Mouse (Mus musculus) liver, adult 2 months (tissue): ENCODE measurements around the gene Crocc. TPM values are rescaled to one million over a fixed set of nuclear protein-coding genes. Genes with fewer than 3 reads are reported as not detected.

Experiments used
- DNase-seq: peaks from one replicate; pipeline ENCODE4 v3.0.0-alpha.2; 2011; ENCODE audit warnings: low read depth, low spot score; ENCODE audit errors: extremely low read depth
- H3K27ac ChIP-seq: fragments of 200-500 bp; replicated peaks from 2 replicates; pipeline ENCODE4 v1.5.1; 2012; ENCODE audit warnings: low read depth, mild to moderate bottlenecking, control low read depth, inconsistent platforms, low read length; ENCODE audit not compliant: insufficient read depth
- H3K27me3 ChIP-seq: fragments of 200-500 bp; 2 replicates; pipeline ENCODE4 v1.6.1; 2012; ENCODE audit warnings: mild to moderate bottlenecking, moderate library complexity, low read length, inconsistent platforms; ENCODE audit not compliant: control insufficient read depth, insufficient read depth
- H3K36me3 ChIP-seq: fragments of 200-500 bp; 2 replicates; pipeline ENCODE4 v1.6.1; 2012; ENCODE audit warnings: low read length, inconsistent platforms; ENCODE audit not compliant: control insufficient read depth, insufficient read depth
- H3K4me1 ChIP-seq: fragments of 200-500 bp; 2 replicates; pipeline ENCODE4 v1.6.1; 2011; ENCODE audit warnings: low read length; ENCODE audit not compliant: control insufficient read depth, insufficient read depth
- H3K4me3 ChIP-seq: fragments of 200-500 bp; 2 replicates; pipeline ENCODE4 v1.5.1; 2011; ENCODE audit warnings: low read depth, mild to moderate bottlenecking, control low read depth, low read length, moderate library complexity; ENCODE audit not compliant: insufficient read depth
- H3K79me2 ChIP-seq: fragments of 200-500 bp; 2 replicates; pipeline ENCODE4 v1.6.1; 2012; ENCODE audit warnings: inconsistent platforms, mild to moderate bottlenecking, low read length, moderate library complexity; ENCODE audit not compliant: control insufficient read depth, insufficient read depth
- H3K9ac ChIP-seq: fragments of 200-500 bp; 2 replicates; pipeline ENCODE4 v1.6.1; 2012; ENCODE audit warnings: low read depth, mild to moderate bottlenecking, control low read depth, inconsistent platforms, low read length
- CTCF ChIP-seq: fragments of 200-500 bp; IDR thresholded peaks from 2 replicates; pipeline ENCODE4 v1.5.1; 2011; ENCODE audit warnings: low read depth, low read length, control low read depth
- POLR2A ChIP-seq: fragments of 200-500 bp; IDR thresholded peaks from 2 replicates; pipeline ENCODE4 v1.6.1; 2011; ENCODE audit warnings: low read length, control low read depth; ENCODE audit not compliant: insufficient read depth; ENCODE audit errors: extremely low read depth
- WGBS: fragments of 180-500 bp; shearing (Covaris S2); methylation state at CpG from one replicate; pipeline ENCODE4 v1.1.7; 2018; 5-methylcytosine and 5-hydroxymethylcytosine counted together
- polyA plus RNA-seq: library from polyadenylated mRNA; depleted of rRNA; stranded (reverse); fragments of >200 nt; gene quantifications from 2 replicates; pipeline ENCODE4 v1.2.3, GENCODE M21; 2012
- total RNA-seq: library from RNA; depleted of rRNA; stranded (reverse); fragments of >200 nt; gene quantifications from 2 replicates; pipeline ENCODE4 v1.2.3, GENCODE M21; 2014

The Crocc gene
- total and polyA plus RNA-seq, 2 experiments, result 0.74 to 1.7 TPM

GRCm38 (mm10) chr4:140993846-140994245 is 66.5 kb downstream of the Crocc start:
- DNase-seq, result no peak
- Histone ChIP-seq H3K9ac (no peak overlapping the region), H3K27ac (no peak overlapping the region), H3K4me3 (no peak overlapping the region), H3K79me2 (no peaks in the 10 kb centered on the region; the same call in 1 of the 2 replicates), H3K27me3 (no peaks in the 10 kb centered on the region), H3K4me1 (no peaks in the 10 kb centered on the region), H3K36me3 (no peaks in the 10 kb centered on the region)
- TF ChIP-seq CTCF, result no peak
- no peak for TF ChIP-seq POLR2A
- 90% methylated on average over 8 of the region's 8 CpGs for WGBS

DNA sequence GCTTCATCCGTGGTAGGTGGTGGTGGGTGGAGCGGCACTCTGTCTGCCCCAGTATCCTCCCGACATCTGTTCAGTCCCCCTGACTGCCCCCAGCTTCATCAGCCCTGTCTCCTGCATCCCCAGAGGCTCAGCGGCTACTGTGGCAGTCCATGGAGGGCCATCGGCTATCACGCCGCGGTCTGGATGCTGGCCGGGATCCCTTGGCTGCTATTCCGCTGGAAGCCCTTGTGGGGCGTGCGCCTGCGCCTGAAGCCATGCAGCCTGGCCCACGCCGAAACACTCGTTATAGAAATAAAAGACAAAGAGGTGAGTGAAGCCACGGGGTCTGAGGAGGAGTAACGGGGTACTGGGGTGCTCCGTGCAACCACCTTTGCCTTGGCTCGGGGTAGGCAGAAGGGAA is 68.1 kb downstream of the Crocc start:
- Histone ChIP-seq H3K4me1 (no peaks in the 10 kb centered on the region), H3K4me3 (no peak overlapping the region), H3K27me3 (no peaks in the 10 kb centered on the region), H3K9ac (no peak overlapping the region), H3K27ac (no peak overlapping the region), H3K36me3 (no peaks in the 10 kb centered on the region), H3K79me2 (no peaks in the 10 kb centered on the region; the same call in 1 of the 2 replicates)
- DNase-seq, result no peak
- 93% methylated on average over 20 of the region's 20 CpGs for WGBS
- TF ChIP-seq POLR2A, result no peak
- no peak for TF ChIP-seq CTCF

GRCm38 (mm10) chr4:140989447-140989846 is 70.9 kb downstream of the Crocc start:
- Histone ChIP-seq H3K27ac (no peak overlapping the region), H3K4me3 (no peak overlapping the region), H3K4me1 (no peaks in the 10 kb centered on the region), H3K36me3 (no peaks in the 10 kb centered on the region), H3K9ac (no peak overlapping the region), H3K79me2 (peaks cover 3% of the 10 kb centered on the region; the same call in 1 of the 2 replicates), H3K27me3 (no peaks in the 10 kb centered on the region)
- TF ChIP-seq CTCF (no peak), POLR2A (no peak)
- no peak for DNase-seq
- WGBS, result 86% methylated on average over 14 of the region's 14 CpGs

GRCm38 (mm10) chr4:140988706-140989290 is 71.6 kb downstream of the Crocc start:
- no peaks in the 10 kb centered on the region for H3K4me1 ChIP-seq
- H3K27me3 ChIP-seq, result no peaks in the 10 kb centered on the region
- H3K9ac ChIP-seq, result no peak overlapping the region
- no peak overlapping the region for H3K27ac ChIP-seq
- H3K79me2 ChIP-seq, result peaks cover 3% of the 10 kb centered on the region; the same call in 1 of the 2 replicates
- no peaks in the 10 kb centered on the region for H3K36me3 ChIP-seq
- DNase-seq, result peak; percentile 39
- WGBS, result 75% methylated on average over 7 of the region's 7 CpGs
- no peak overlapping the region for H3K4me3 ChIP-seq
- TF ChIP-seq CTCF, result no peak
- TF ChIP-seq POLR2A, result no peak

DNA sequence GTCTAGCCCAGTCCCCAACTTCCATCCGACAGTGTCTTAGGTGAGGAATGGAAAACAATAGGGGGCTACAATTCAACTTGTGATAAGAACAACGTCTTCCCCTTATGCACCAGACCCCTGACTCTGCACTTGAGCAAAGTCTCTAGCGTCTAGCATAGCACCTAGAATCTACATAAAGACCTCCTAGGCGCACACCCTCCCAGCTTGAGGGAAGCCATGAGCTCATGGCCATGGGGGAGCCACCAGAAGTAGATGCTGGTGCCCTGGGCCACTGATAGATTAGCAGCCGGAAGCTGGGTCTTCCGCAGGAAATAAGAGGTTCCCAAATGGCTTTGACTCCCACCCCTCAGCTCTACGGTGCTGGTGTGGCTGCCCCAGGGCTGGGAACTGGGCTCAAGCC is 72.9 kb downstream of the Crocc start:
- H3K9ac ChIP-seq, result peak overlapping the region; percentile 10
- peak overlapping the region; percentile 82 for H3K4me3 ChIP-seq
- DNase-seq, result no peak
- H3K4me1 ChIP-seq, result no peaks in the 10 kb centered on the region
- H3K36me3 ChIP-seq, result no peaks in the 10 kb centered on the region
- H3K27me3 ChIP-seq, result no peaks in the 10 kb centered on the region
- H3K79me2 ChIP-seq, result peaks cover 3% of the 10 kb centered on the region; the same call in 1 of the 2 replicates
- no peak overlapping the region for H3K27ac ChIP-seq
- TF ChIP-seq CTCF, result no peak
- TF ChIP-seq POLR2A, result no peak
- WGBS, result 35% methylated on average over 7 of the region's 7 CpGs

DNA sequence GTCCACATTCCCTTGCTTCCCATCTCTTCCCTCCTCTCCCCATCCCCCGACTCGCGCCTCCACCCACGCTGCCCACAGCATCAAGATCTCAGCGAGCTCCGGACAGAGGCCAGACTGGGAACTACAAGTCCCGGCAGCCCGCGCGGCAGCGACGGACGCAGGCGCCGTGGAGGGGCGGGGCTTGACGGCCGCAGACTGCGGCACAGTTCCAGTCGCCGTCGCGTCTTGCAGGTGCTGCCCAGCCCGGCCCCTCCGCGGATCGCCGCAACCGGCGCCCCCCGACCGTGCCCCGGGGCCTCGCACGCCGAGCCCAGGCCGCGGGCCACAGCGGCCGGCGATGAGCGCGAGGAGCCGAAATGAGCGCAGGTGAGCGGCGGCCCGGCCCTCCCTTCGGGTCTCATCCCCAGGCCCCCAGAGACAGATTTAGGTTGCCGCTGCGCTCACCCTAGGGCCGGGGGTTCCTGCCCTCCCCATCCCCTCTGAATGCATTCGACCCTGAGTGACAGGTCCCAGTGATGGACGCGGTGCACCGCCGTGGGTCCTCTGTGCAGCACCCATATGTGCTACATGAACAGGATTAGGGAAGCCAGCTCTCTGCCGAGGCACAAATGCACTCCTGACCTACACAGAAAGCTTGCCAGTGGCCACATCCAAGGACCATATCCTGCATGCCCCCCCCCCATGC is 73.5 kb downstream of the Crocc start, which contains the start of gene Atp13a2:
TSS of gene Atp13a2 (plus strand) at position 163 of the 685 bp plus-strand sequence.
- Histone ChIP-seq H3K27me3 (no peaks in the 10 kb centered on the region), H3K9ac (peak within 1 kb of the TSS; percentile 86), H3K79me2 (peaks cover 3% of the 10 kb centered on the region; the same call in 1 of the 2 replicates), H3K27ac (no peak within 1 kb of the TSS), H3K36me3 (no peaks in the 10 kb centered on the region), H3K4me3 (peak within 1 kb of the TSS; percentile 82), H3K4me1 (no peaks in the 10 kb centered on the region)
- peak; percentile 58 for DNase-seq
- WGBS, result under 1% methylated on average over 58 of the region's 58 CpGs
- TF ChIP-seq CTCF (no peak), POLR2A (peak; percentile 38; the same call in 1 of the 2 replicates)
